Mouse (Mus musculus) gastrocnemius, adult 18-20 months (tissue): Measurements from ENCODE around the gene Slc1a6. TPM values are rescaled to one million over a fixed set of nuclear protein-coding genes. Genes with fewer than 3 reads are reported as not detected.
"Not testable (repeated sequence)": the region's sequence is repeated elsewhere in the genome, so short reads cannot be mapped to it uniquely, and the experiment has no call there.

ENCODE experiments used
- DNase-seq: peaks from one replicate; pipeline ENCODE4 v3.0.0; 2021; ENCODE audit warnings: low spot score
- long read RNA-seq, 2 experiments: library from polyadenylated mRNA; stranded (forward); transcript quantifications; one replicate each; pipeline ENCODE4 v2.0.0; 2021
- total RNA-seq, 2 experiments: library from RNA; stranded (reverse); gene quantifications; 2 replicates each; pipeline ENCODE4 v1.2.3; 2021

The Slc1a6 gene
- total RNA-seq: not detected
- long read RNA-seq, experiment 1: 0 reads
- long read RNA-seq, experiment 2: 0 reads

GRCm38 (mm10) chr10:78779981-78780651 is at the start of gene Slc1a6:
Slc1a6 (plus strand) TSS chr10:78780496.
- no peak for DNase-seq

GRCm38 (mm10) chr10:78739821-78740220 is 40.5 kb upstream of the Slc1a6 start:
- no peak for DNase-seq

GRCm38 (mm10) chr10:78743721-78744120 is 36.6 kb upstream of the Slc1a6 start:
- DNase-seq: no peak

GRCm38 (mm10) chr10:78745453-78746232 is 34.7 kb upstream of the Slc1a6 start:
- DNase-seq: no peak

- peak; percentile 5 for DNase-seq
Measured at GRCm38 (mm10) chr10:78747035-78747721, 33.1 kb upstream of the Slc1a6 start.

- no peak for DNase-seq
Measured at GRCm38 (mm10) chr10:78748161-78748560, 32.1 kb upstream of the Slc1a6 start.

GRCm38 (mm10) chr10:78748946-78749345 is 31.4 kb upstream of the Slc1a6 start:
- DNase-seq: no peak

GRCm38 (mm10) chr10:78752452-78753191 is 27.7 kb upstream of the Slc1a6 start, which contains the start of gene Ccdc105:
Ccdc105 (minus strand) TSS chr10:78753065.
- DNase-seq: peak; percentile 2

- DNase-seq: peak; percentile 45
Measured at GRCm38 (mm10) chr10:78756021-78756420, 24.3 kb upstream of the Slc1a6 start.

- no peak for DNase-seq
Measured at GRCm38 (mm10) chr10:78765570-78765969, 14.7 kb upstream of the Slc1a6 start.

- no peak for DNase-seq
Measured at GRCm38 (mm10) chr10:78775830-78776229, 4.5 kb upstream of the Slc1a6 start.

- no peak for DNase-seq
Measured at GRCm38 (mm10) chr10:78779527-78779926, 769 bp upstream of the Slc1a6 start.

GRCm38 (mm10) chr10:78787566-78788087 is 7.3 kb downstream of the Slc1a6 start:
- DNase-seq: peak; percentile 48

GRCm38 (mm10) chr10:78790561-78790960 is 10.3 kb downstream of the Slc1a6 start:
- DNase-seq: no peak

GRCm38 (mm10) chr10:78801449-78801848 is 21.2 kb downstream of the Slc1a6 start:
- DNase-seq: no peak

GRCm38 (mm10) chr10:78812358-78813060 is 32.2 kb downstream of the Slc1a6 start:
- no peak for DNase-seq

GRCm38 (mm10) chr10:78840456-78840855 is 60.2 kb downstream of the Slc1a6 start:
- not testable (repeated sequence) for DNase-seq

- no peak for DNase-seq
Measured at GRCm38 (mm10) chr10:78852066-78852465, 71.8 kb downstream of the Slc1a6 start, which contains the start of gene Olfr1356. Olfr1356 (minus strand) TSS chr10:78852166.
